Mouse (Mus musculus): Measurements from ENCODE around the gene Olfr1293-ps. TPM values are rescaled to one million over a fixed set of nuclear protein-coding genes. Genes with fewer than 3 reads are reported as not detected.

Gene Olfr1293-ps
- polyA plus RNA-seq, 1 experiment: not detected

Other genes starting within 250 kb of the Olfr1293-ps start
- gene Olfr1278, start 235.1 kb upstream of the Olfr1293-ps start, polyA plus RNA-seq (2012; rRNA removed): not detected in 2 replicates
- not detected in 2 replicates for gene Olfr1279, start 224.6 kb upstream of the Olfr1293-ps start, polyA plus RNA-seq (2012; rRNA removed)
- not detected in 2 replicates for gene Olfr1280, start 211.2 kb upstream of the Olfr1293-ps start, polyA plus RNA-seq (2012; rRNA removed)
- gene Olfr1281, start 198.7 kb upstream of the Olfr1293-ps start, polyA plus RNA-seq (2012; rRNA removed): not detected in 2 replicates
- not detected in 2 replicates for gene Olfr1282, start 189.1 kb upstream of the Olfr1293-ps start, polyA plus RNA-seq (2012; rRNA removed)
- gene Olfr1283, start 158.4 kb upstream of the Olfr1293-ps start, polyA plus RNA-seq (2012; rRNA removed): not detected in 2 replicates
- gene Olfr1284, start 149.7 kb upstream of the Olfr1293-ps start, polyA plus RNA-seq (2012; rRNA removed): not detected in 2 replicates
- not detected in 2 replicates for gene Olfr1286, start 102.1 kb upstream of the Olfr1293-ps start, polyA plus RNA-seq (2012; rRNA removed)
- gene Olfr1287, start 76.1 kb upstream of the Olfr1293-ps start, polyA plus RNA-seq (2012; rRNA removed): not detected in 2 replicates
- gene Olfr1288, start 51.1 kb upstream of the Olfr1293-ps start, polyA plus RNA-seq (2012; rRNA removed): not detected in 2 replicates
- not detected in 2 replicates for gene Olfr1289, start 44.4 kb upstream of the Olfr1293-ps start, polyA plus RNA-seq (2012; rRNA removed)
- gene Olfr1290, start 31.4 kb upstream of the Olfr1293-ps start, polyA plus RNA-seq (2012; rRNA removed): not detected in 2 replicates
- not detected in 2 replicates for gene Olfr1291-ps1, start 28.0 kb upstream of the Olfr1293-ps start, polyA plus RNA-seq (2012; rRNA removed)
- not detected in 2 replicates for gene Olfr1294, start 15.1 kb downstream of the Olfr1293-ps start, polyA plus RNA-seq (2012; rRNA removed)
- gene Olfr1295, start 44.5 kb downstream of the Olfr1293-ps start, polyA plus RNA-seq (2012; rRNA removed): not detected in 2 replicates
- gene Olfr1297, start 101.3 kb downstream of the Olfr1293-ps start, polyA plus RNA-seq (2012; rRNA removed): not detected in 2 replicates
- not detected in 2 replicates for gene Olfr1298, start 124.0 kb downstream of the Olfr1293-ps start, polyA plus RNA-seq (2012; rRNA removed)
- gene Olfr1299, start 136.2 kb downstream of the Olfr1293-ps start, polyA plus RNA-seq (2012; rRNA removed): not detected in 2 replicates
- gene Olfr1301, start 225.8 kb downstream of the Olfr1293-ps start, polyA plus RNA-seq (2012; rRNA removed): not detected in 2 replicates